Mouse (Mus musculus) liver, adult 2 months (tissue): ENCODE measurements at regions not wholly inside any gene's neighbourhood (a gene's known extent, or its start where the extent isn't known, plus 50 kb on each side); places are given as distances from the start of the nearest gene placed in this dataset.

ENCODE experiments used
- CTCF ChIP-seq: fragments of 200-500 bp; IDR thresholded peaks from 2 replicates; pipeline ENCODE4 v1.5.1; 2011; ENCODE audit warnings: low read depth, low read length, control low read depth
- POLR2A ChIP-seq: fragments of 200-500 bp; IDR thresholded peaks from 2 replicates; pipeline ENCODE4 v1.6.1; 2011; ENCODE audit warnings: low read length, control low read depth; ENCODE audit not compliant: insufficient read depth; ENCODE audit errors: extremely low read depth

- TF ChIP-seq CTCF (no peak), POLR2A (no peak)
Measured at GRCm38 (mm10) chr10:117504267-117504902, 124.6 kb upstream of the Cpsf6 start.
